Mouse (Mus musculus): ENCODE measurements at regions not wholly inside any gene's neighbourhood (a gene's known extent, or its start where the extent isn't known, plus 50 kb on each side); places are given as distances from the start of the nearest gene placed in this dataset.

GRCm38 (mm10) chr7:136457867-136458448, 436.5 kb upstream of the Mgmt start:
- DNase-seq: no peak

GRCm38 (mm10) chr7:136477135-136477534, 417.3 kb upstream of the Mgmt start:
- DNase-seq: no peak

GRCm38 (mm10) chr7:136480641-136481202, 413.7 kb upstream of the Mgmt start:
- no peak for DNase-seq

- DNase-seq: no peak
These were observed 411.2 kb upstream of the Mgmt start for GRCm38 (mm10) chr7:136483237-136483636.

GRCm38 (mm10) chr7:136487556-136487955, 406.9 kb upstream of the Mgmt start:
- DNase-seq: no peak

GRCm38 (mm10) chr7:136494862-136495261, 399.6 kb upstream of the Mgmt start:
- no peak for DNase-seq

GRCm38 (mm10) chr7:136496335-136497242, 397.8 kb upstream of the Mgmt start:
- no peak for DNase-seq

GRCm38 (mm10) chr7:136500059-136500458, 394.4 kb upstream of the Mgmt start:
- DNase-seq: no peak

- no peak for DNase-seq
These were observed 393.3 kb upstream of the Mgmt start for GRCm38 (mm10) chr7:136501094-136501493.

- no peak for DNase-seq
These were observed 392.3 kb upstream of the Mgmt start for GRCm38 (mm10) chr7:136501855-136502847.

- DNase-seq: no peak
These were observed 383.0 kb upstream of the Mgmt start for GRCm38 (mm10) chr7:136511389-136511788.

GRCm38 (mm10) chr7:136515376-136515775, 379.0 kb upstream of the Mgmt start:
- DNase-seq: no peak

GRCm38 (mm10) chr7:136525821-136526220, 368.6 kb upstream of the Mgmt start:
- DNase-seq: no peak

GRCm38 (mm10) chr7:136530006-136530785, 364.2 kb upstream of the Mgmt start:
- peak in 1 of 2 experiments; percentile 4 for DNase-seq

GRCm38 (mm10) chr7:136531301-136531700, 363.1 kb upstream of the Mgmt start:
- no peak for DNase-seq

- DNase-seq: no peak
These were observed 352.3 kb upstream of the Mgmt start for GRCm38 (mm10) chr7:136541876-136542655.

- DNase-seq: no peak
These were observed 351.5 kb upstream of the Mgmt start for GRCm38 (mm10) chr7:136542896-136543295.

GRCm38 (mm10) chr7:136547837-136548236, 346.6 kb upstream of the Mgmt start:
- no peak for DNase-seq

GRCm38 (mm10) chr7:136556436-136556835, 338.0 kb upstream of the Mgmt start:
- no peak for DNase-seq

GRCm38 (mm10) chr7:136559536-136559935, 334.9 kb upstream of the Mgmt start:
- DNase-seq: no peak

- no peak for DNase-seq
These were observed 323.5 kb upstream of the Mgmt start for GRCm38 (mm10) chr7:136570911-136571310.
